Mouse (Mus musculus) hindbrain, embryonic 14.5 days (tissue): ENCODE measurements around the gene Cadm2. TPM values are rescaled to one million over a fixed set of nuclear protein-coding genes. Genes with fewer than 3 reads are reported as not detected.

ENCODE experiments used
- ATAC-seq: fragments of 200-750 bp; cut with Nextera tagmentation; 2 replicates; pipeline ENCODE4 v1.8.0; 2017; ENCODE audit warnings: moderate number of reproducible peaks, mild to moderate bottlenecking, moderate TSS enrichment, moderate library complexity; ENCODE audit not compliant: low FRiP score
- DNase-seq: peaks from one replicate; pipeline ENCODE4 v3.0.0-alpha.2; 2015; ENCODE audit warnings: low spot score
- H3K27ac ChIP-seq: fragments of 300-500 bp; sonication (generic); 2 replicates; pipeline ENCODE4 v1.5.1; 2014; ENCODE audit warnings: mild to moderate bottlenecking, moderate library complexity
- H3K27me3 ChIP-seq: fragments of 300-500 bp; sonication (generic); 2 replicates; pipeline ENCODE4 v1.6.1; 2014; ENCODE audit warnings: mild to moderate bottlenecking, low read length, mixed read lengths; ENCODE audit not compliant: control insufficient read depth, insufficient read depth
- H3K36me3 ChIP-seq: fragments of 300-500 bp; sonication (generic); replicated peaks from 2 replicates; pipeline ENCODE4 v1.6.1; 2014; ENCODE audit not compliant: control insufficient read depth, insufficient read depth
- H3K4me1 ChIP-seq: fragments of 300-500 bp; sonication (generic); replicated peaks from 2 replicates; pipeline ENCODE4 v1.6.1; 2014; ENCODE audit warnings: antibody characterized with exemption, low read length, mixed read lengths; ENCODE audit not compliant: control insufficient read depth, insufficient read depth
- H3K4me2 ChIP-seq: fragments of 300-500 bp; sonication (generic); replicated peaks from 2 replicates; pipeline ENCODE4 v1.6.1; 2014; ENCODE audit warnings: mild to moderate bottlenecking, moderate library complexity
- H3K4me3 ChIP-seq: fragments of 300-500 bp; sonication (generic); replicated peaks from 2 replicates; pipeline ENCODE4 v1.5.1; 2014; ENCODE audit warnings: mild to moderate bottlenecking, low read length
- H3K9ac ChIP-seq: fragments of 300-500 bp; sonication (generic); 2 replicates; pipeline ENCODE4 v1.6.1; 2014
- H3K9me3 ChIP-seq: fragments of 300-500 bp; sonication (generic); 2 replicates; pipeline ENCODE4 v1.6.1; 2016; ENCODE audit warnings: low read length; ENCODE audit not compliant: control insufficient read depth
- WGBS: fragments of 180-500 bp; shearing (Covaris S2); extraction: QIAGEN DNeasy Blood & Tissue Kit; methylation state at CpG from one replicate; pipeline ENCODE4 v1.1.7; 2014; 5-methylcytosine and 5-hydroxymethylcytosine counted together
- polyA plus RNA-seq: library from polyadenylated mRNA; unstranded; fragments of >200 nt; fragmentation: Nextera tagmentation; extraction: Ambion mirVana; gene quantifications from 2 replicates; pipeline ENCODE4 v1.2.1, GENCODE M21; 2014

Gene Cadm2
- polyA plus RNA-seq, result 53.8 and 56.9 TPM in 2 replicates

DNA sequence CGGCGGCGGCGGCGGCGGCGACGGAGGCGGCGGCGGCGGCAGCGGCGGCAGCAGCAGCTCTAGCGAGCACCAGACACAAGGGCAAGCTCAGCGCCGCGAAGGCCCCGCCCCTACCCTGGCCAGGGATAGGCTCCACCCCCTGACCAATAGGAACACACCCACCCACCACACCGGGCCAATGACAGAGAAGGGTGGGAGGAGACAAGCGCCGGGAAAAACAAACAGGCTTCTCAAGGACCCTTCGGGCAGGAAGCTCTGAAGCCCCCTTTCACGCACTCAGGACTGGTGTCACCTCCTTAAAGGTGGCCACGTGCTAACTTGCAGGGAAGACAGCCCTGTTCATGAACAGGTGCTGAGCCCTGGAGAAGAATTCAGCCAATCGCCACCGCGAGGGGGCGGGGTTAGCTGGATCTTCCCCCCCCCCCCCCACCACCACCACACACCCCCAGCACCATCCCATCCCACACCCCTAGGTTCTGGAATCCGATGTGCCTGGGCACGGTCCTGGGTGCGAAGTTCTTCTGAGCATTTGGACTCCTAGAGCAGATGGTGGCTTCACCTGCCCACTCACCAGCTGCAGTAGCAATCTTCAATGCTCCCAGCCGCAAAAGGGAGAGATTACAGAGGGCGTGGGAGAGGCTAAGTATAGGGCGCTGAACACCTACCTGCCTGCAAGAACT is at the start of gene Cadm2:
Cadm2 (minus strand) TSS at position 83 of the 680 bp plus-strand sequence.
- Histone ChIP-seq H3K27me3 (no peaks in the 10 kb centered on the region), H3K4me1 (no peaks in the 10 kb centered on the region), H3K4me3 (peak within 1 kb of the TSS; percentile 82), H3K36me3 (no peaks in the 10 kb centered on the region), H3K9me3 (no peaks in the 10 kb centered on the region), H3K4me2 (peak within 1 kb of the TSS; percentile 59), H3K9ac (peak within 1 kb of the TSS; percentile 90), H3K27ac (peak within 1 kb of the TSS; percentile 95)
- WGBS, result 2% methylated on average over 32 of the region's 35 CpGs
- peak; percentile 99 for ATAC-seq
- peak; percentile 92 for DNase-seq

DNA sequence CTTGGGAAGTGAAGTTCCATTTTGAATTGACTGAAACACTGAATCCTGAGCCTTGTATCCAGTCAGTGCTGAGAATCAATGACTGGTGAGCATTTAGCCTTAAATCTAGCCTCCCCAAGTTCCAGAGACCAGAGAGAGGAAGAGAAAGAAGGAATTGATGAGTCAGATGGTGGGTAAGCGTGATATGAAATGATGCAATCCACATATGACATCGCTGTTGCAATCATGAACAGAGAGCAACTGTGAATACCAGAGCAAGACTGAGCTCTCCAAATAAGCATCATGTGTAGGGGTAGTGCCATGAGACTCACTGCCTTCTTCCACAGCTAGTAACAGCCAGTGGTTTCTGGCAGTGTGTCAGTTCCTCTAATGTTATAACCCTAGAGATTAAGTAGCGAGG is 26.2 kb upstream of the Cadm2 start:
- H3K27me3 ChIP-seq, result no peaks in the 10 kb centered on the region
- no peaks in the 10 kb centered on the region for H3K36me3 ChIP-seq
- 93% methylated on average over 3 of the region's 3 CpGs for WGBS
- no peak overlapping the region for H3K4me2 ChIP-seq
- no peaks in the 10 kb centered on the region for H3K4me1 ChIP-seq
- H3K9me3 ChIP-seq, result no peaks in the 10 kb centered on the region
- H3K27ac ChIP-seq, result no peak overlapping the region
- no peak overlapping the region for H3K9ac ChIP-seq
- no peak for ATAC-seq
- no peak for DNase-seq
- no peak overlapping the region for H3K4me3 ChIP-seq

- no peaks in the 10 kb centered on the region for H3K27me3 ChIP-seq
- H3K9me3 ChIP-seq, result no peaks in the 10 kb centered on the region
- no peak overlapping the region for H3K4me2 ChIP-seq
- H3K9ac ChIP-seq, result no peak overlapping the region
- no peaks in the 10 kb centered on the region for H3K36me3 ChIP-seq
- no peak overlapping the region for H3K4me3 ChIP-seq
- no peak overlapping the region for H3K27ac ChIP-seq
- DNase-seq, result no peak
- ATAC-seq, result no peak
- WGBS, result 91% methylated on average over 4 of the region's 4 CpGs
- no peaks in the 10 kb centered on the region for H3K4me1 ChIP-seq
These were observed 22.9 kb upstream of the Cadm2 start for GRCm38 (mm10) chr16:67643651-67644050.

GRCm38 (mm10) chr16:67619906-67620781 is 564 bp downstream of the Cadm2 start:
- ATAC-seq (peak; percentile 66), DNase-seq (peak; percentile 77)
- Histone ChIP-seq H3K36me3 (no peaks in the 10 kb centered on the region), H3K4me2 (peak overlapping the region; percentile 59), H3K4me3 (peak overlapping the region; percentile 82), H3K9me3 (no peaks in the 10 kb centered on the region), H3K9ac (peak overlapping the region; percentile 90), H3K27ac (peak overlapping the region; percentile 95), H3K4me1 (no peaks in the 10 kb centered on the region), H3K27me3 (no peaks in the 10 kb centered on the region)
- under 1% methylated on average over 55 of the region's 61 CpGs for WGBS

DNA sequence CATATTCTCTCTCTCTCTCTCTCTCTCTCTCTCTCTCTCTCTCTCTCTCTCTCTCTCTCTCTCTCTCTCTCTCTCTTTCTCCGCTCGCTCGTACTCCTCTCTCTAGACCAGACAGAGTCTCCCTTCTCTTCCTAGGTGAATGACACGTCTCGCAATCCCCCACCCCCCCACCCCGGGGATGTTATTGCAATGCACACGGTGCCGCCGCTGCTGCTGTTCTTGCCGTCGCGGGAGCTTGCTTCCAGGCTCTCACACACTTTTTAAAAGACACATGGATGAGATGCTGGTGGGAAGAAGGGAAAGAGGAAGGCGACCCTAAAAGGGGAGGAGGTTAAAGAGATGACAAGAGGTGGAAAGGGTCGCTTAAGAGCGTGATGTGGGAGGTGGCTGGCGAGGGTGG is 1.3 kb downstream of the Cadm2 start:
- ATAC-seq (no peak), DNase-seq (no peak)
- Histone ChIP-seq H3K36me3 (no peaks in the 10 kb centered on the region), H3K9me3 (no peaks in the 10 kb centered on the region), H3K27ac (peak overlapping the region; percentile 95), H3K4me1 (no peaks in the 10 kb centered on the region), H3K9ac (peak overlapping the region; percentile 90), H3K4me2 (peak overlapping the region; percentile 59), H3K27me3 (no peaks in the 10 kb centered on the region), H3K4me3 (peak overlapping the region; percentile 82)
- 0% methylated on average over 16 of the region's 16 CpGs for WGBS

GRCm38 (mm10) chr16:67618817-67619216 is 1.9 kb downstream of the Cadm2 start:
- peak overlapping the region; percentile 82 for H3K4me3 ChIP-seq
- no peak for ATAC-seq
- peak overlapping the region; percentile 59 for H3K4me2 ChIP-seq
- H3K9me3 ChIP-seq, result no peaks in the 10 kb centered on the region
- H3K27ac ChIP-seq, result peak overlapping the region; percentile 95
- no peaks in the 10 kb centered on the region for H3K27me3 ChIP-seq
- H3K36me3 ChIP-seq, result no peaks in the 10 kb centered on the region
- DNase-seq, result peak; percentile 46
- peak overlapping the region; percentile 90 for H3K9ac ChIP-seq
- H3K4me1 ChIP-seq, result no peaks in the 10 kb centered on the region
- WGBS, result 4% methylated on average over 13 of the region's 13 CpGs

DNA sequence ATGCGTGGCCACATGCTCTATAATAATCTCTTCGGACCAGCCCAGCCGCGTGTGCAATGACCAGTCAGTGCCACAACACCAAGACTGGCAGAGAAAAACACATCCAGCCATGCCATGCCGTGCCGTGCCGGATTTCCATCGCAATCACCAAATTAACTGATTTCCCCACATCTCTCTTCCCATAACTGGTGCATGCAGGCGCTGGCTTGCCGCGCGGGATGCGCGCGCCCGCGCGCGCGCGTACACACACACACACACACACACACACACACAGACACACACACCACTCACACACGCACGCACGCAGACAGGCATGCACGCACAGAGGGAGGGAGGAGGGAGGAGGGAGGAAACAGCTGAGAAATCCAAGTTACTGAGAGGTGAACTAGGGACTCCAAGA is 2.9 kb downstream of the Cadm2 start:
- Histone ChIP-seq H3K4me1 (no peaks in the 10 kb centered on the region), H3K4me3 (peak overlapping the region; percentile 82), H3K27me3 (no peaks in the 10 kb centered on the region), H3K4me2 (peak overlapping the region; percentile 59), H3K9ac (peak overlapping the region; percentile 90), H3K9me3 (no peaks in the 10 kb centered on the region), H3K36me3 (no peaks in the 10 kb centered on the region), H3K27ac (peak overlapping the region; percentile 95)
- 0% methylated on average over 25 of the region's 25 CpGs for WGBS
- DNase-seq (peak; percentile 74), ATAC-seq (peak; percentile 38)

GRCm38 (mm10) chr16:67617256-67617655 is 3.5 kb downstream of the Cadm2 start:
- H3K9ac ChIP-seq, result peak overlapping the region; percentile 90
- H3K4me1 ChIP-seq, result no peaks in the 10 kb centered on the region
- H3K9me3 ChIP-seq, result no peaks in the 10 kb centered on the region
- peak overlapping the region; percentile 95 for H3K27ac ChIP-seq
- peak overlapping the region; percentile 59 for H3K4me2 ChIP-seq
- 33% methylated on average over 1 of the region's 1 CpGs for WGBS
- DNase-seq (no peak), ATAC-seq (no peak)
- no peaks in the 10 kb centered on the region for H3K36me3 ChIP-seq
- H3K27me3 ChIP-seq, result no peaks in the 10 kb centered on the region
- peak overlapping the region; percentile 82 for H3K4me3 ChIP-seq

DNA sequence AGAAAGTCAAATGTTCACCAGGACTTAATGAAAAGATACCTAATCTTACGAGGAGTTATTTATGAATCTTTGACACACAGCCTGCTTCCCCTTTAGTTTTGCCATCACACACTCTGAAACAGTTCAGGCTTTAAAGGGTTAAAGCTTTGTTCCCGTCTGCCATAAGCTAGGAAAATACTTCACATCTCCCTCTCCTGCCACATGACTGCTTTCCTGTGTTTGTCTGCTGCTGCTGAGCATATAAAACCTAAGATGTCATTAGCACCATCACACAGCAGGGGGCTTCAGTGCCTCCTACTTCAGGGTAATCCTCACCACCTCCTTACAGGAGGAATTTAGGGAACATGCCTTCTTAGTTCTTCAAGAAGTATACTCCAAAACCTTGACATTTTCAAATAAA is 6.8 kb downstream of the Cadm2 start:
- H3K4me3 ChIP-seq, result no peak overlapping the region
- no peak overlapping the region for H3K4me2 ChIP-seq
- WGBS, result 37% methylated on average over 2 of the region's 2 CpGs
- H3K36me3 ChIP-seq, result no peaks in the 10 kb centered on the region
- H3K9ac ChIP-seq, result no peak overlapping the region
- H3K9me3 ChIP-seq, result no peaks in the 10 kb centered on the region
- H3K27me3 ChIP-seq, result no peaks in the 10 kb centered on the region
- H3K4me1 ChIP-seq, result peaks cover 21% of the 10 kb centered on the region
- DNase-seq (peak; percentile 69), ATAC-seq (no peak)
- no peak overlapping the region for H3K27ac ChIP-seq
